Mouse (Mus musculus): ENCODE data around the gene Lasp1.

- no peak for TF ChIP-seq CTCF (IDR thresholded peaks at IDR 0.05; ENCODE audit: extremely low read depth, insufficient read depth, insufficient read length, insufficient replicate concordance)
- no peak for TF ChIP-seq POLR2A (IDR thresholded peaks at IDR 0.05; ENCODE audit: low read depth, low read length)
These were observed 34.6 kb downstream of the Lasp1 start for GRCm38 (mm10) chr11:97833352-97833751.

Data from spleen, adult 2 months (tissue).